In genomic region chr17:48771721-48772320, GRCm38 (mm10) we compare ENCODE assay signal across 10 mouse cellular contexts.
DNase-seq lines count a peak whose midpoint lies in the region; ATAC-seq lines count a peak whose summit lies in the region.
"Had no signal": no experiment of that assay in that cellular context is flagged by ENCODE, and none has a peak within 500 bp of the region (broad histone marks: within the 10 kb centered on the region; RNA-seq: fewer than 3 reads in every experiment).

No protein-coding gene starts in this region.

- peak; percentile 8 for DNase-seq in embryo, embryonic 10.5 days (ENCODE audit: low spot score)
- DNase-seq in embryo, embryonic 10 days (ENCODE audit: low spot score): no peak
- peak; percentile 26 to 48 for DNase-seq in left cerebral cortex, adult 18-20 months (ENCODE audit: low spot score in 2 of 2)
- DNase-seq in retina, embryonic 14.5 days (ENCODE audit: low spot score): peak; percentile 52
- DNase-seq in kidney, adult 9 months: no peak
- DNase-seq in urinary bladder, postnatal 14 days (ENCODE audit: low spot score): no peak
- no peak for DNase-seq in ovary, postnatal 10 days (ENCODE audit: low spot score)
- DNase-seq: cerebellum, adult 18-20 months had no signal

- peak overlapping the region; percentile 25; the same call in 1 of the 2 replicates for H3K4me2 ChIP-seq in hindbrain, embryonic 13.5 days

- H3K36me3 ChIP-seq in hindbrain, embryonic 13.5 days: no peaks in the 10 kb centered on the region
- H3K36me3 ChIP-seq: G1E had no signal

- no peaks in the 10 kb centered on the region for H3K9me3 ChIP-seq in hindbrain, embryonic 13.5 days

- no peak overlapping the region for H3K4me3 ChIP-seq in hindbrain, embryonic 13.5 days

- WGBS in hindbrain, embryonic 13.5 days: 39% methylated on average over 13 of the region's 13 CpGs

- H3K9ac ChIP-seq in hindbrain, embryonic 13.5 days: no peak overlapping the region

- H3K27ac ChIP-seq in hindbrain, embryonic 13.5 days: peak overlapping the region; percentile 76

- no peaks in the 10 kb centered on the region for H3K27me3 ChIP-seq in hindbrain, embryonic 13.5 days

- peak; percentile 23 for ATAC-seq in hindbrain, embryonic 13.5 days (ENCODE audit: low FRiP score)

- H3K4me1 ChIP-seq in hindbrain, embryonic 13.5 days (replicated peaks): peaks cover 53% of the 10 kb centered on the region

Comparison
In these comparisons a context has a peak if more than half of its experiments do, and no peak if none do; other contexts are left out.
1. DNase-seq: peak in embryo, embryonic 10.5 days (single experiment), left cerebral cortex, adult 18-20 months (2 of 2) and retina, embryonic 14.5 days (single experiment); none in embryo, embryonic 10 days (single experiment), kidney, adult 9 months (single experiment), urinary bladder, postnatal 14 days (single experiment) and ovary, postnatal 10 days (single experiment).